Mouse (Mus musculus): ENCODE data around the gene Gtsf1. TPM values are rescaled to one million over a fixed set of nuclear protein-coding genes. Genes with fewer than 3 reads are reported as not detected.
"Not testable (repeated sequence)": the region's sequence is repeated elsewhere in the genome, so short reads cannot be mapped to it uniquely, and the experiment has no call there.

Gtsf1 gene
- polyA plus RNA-seq, 1 experiment from 2014 or later: not detected

- Histone ChIP-seq H3K9ac (replicated peaks) (no peak overlapping the region), H3K27ac (no peak overlapping the region), H3K4me2 (no peak overlapping the region), H3K9me3 (no peaks in the 10 kb centered on the region), H3K27me3 (no peaks in the 10 kb centered on the region), H3K4me1 (replicated peaks) (peaks cover 7% of the 10 kb centered on the region; the same call in 1 of the 2 replicates), H3K4me3 (replicated peaks) (no peak overlapping the region), H3K36me3 (no peaks in the 10 kb centered on the region)
- no peak for ATAC-seq (ENCODE audit: insufficient number of reproducible peaks, insufficient read depth, low FRiP score, low TSS enrichment, low read depth)
- WGBS: 40% methylated on average over 2 of the region's 2 CpGs
Observed at GRCm38 (mm10) chr15:103427017-103427416, 3.3 kb downstream of the Gtsf1 start.

GRCm38 (mm10) chr15:103405586-103405985 is 24.7 kb downstream of the Gtsf1 start:
- ATAC-seq (ENCODE audit: insufficient number of reproducible peaks, insufficient read depth, low FRiP score, low TSS enrichment, low read depth): not testable (repeated sequence)

DNA sequence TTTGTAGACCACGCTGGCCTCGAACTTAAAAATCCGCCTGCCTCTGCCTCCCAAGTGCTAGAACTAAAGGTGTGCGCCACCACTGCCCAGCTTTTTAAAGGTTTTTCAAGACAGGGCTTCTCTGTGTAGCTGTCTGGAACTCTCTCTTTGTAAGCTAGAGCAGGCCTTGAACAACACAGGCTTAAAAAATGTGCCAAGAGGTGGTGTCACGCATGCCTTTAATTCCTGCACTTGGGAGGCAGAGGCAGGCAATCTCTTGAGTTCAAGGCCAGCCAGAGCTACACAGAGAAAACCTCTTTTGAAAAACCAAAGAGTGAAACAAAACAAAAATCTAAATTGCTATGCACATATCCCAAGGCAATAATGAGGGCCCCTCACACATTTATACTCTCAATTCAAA is 28.9 kb downstream of the Gtsf1 start:
- no peak overlapping the region for H3K4me2 ChIP-seq
- no peaks in the 10 kb centered on the region for H3K36me3 ChIP-seq
- no peak for ATAC-seq (ENCODE audit: insufficient number of reproducible peaks, insufficient read depth, low FRiP score, low TSS enrichment, low read depth)
- no peak overlapping the region for H3K27ac ChIP-seq
- H3K9me3 ChIP-seq: no peaks in the 10 kb centered on the region
- no peaks in the 10 kb centered on the region for H3K4me1 ChIP-seq (replicated peaks)
- no peaks in the 10 kb centered on the region for H3K27me3 ChIP-seq
- no peak overlapping the region for H3K4me3 ChIP-seq (replicated peaks)
- H3K9ac ChIP-seq (replicated peaks): no peak overlapping the region
- 91% methylated on average over 5 of the region's 5 CpGs for WGBS

More at GRCm38 (mm10) chr15:103405586-103405985, 24.7 kb downstream of the Gtsf1 start:
- 96% methylated on average over 3 of the region's 3 CpGs for WGBS
- not testable (repeated sequence) for H3K27ac ChIP-seq; H3K4me1 ChIP-seq (replicated peaks); H3K9me3 ChIP-seq; H3K36me3 ChIP-seq; H3K27me3 ChIP-seq; H3K9ac ChIP-seq (replicated peaks); H3K4me2 ChIP-seq; H3K4me3 ChIP-seq (replicated peaks)

GRCm38 (mm10) chr15:103393577-103393976 is 36.7 kb downstream of the Gtsf1 start:
- Histone ChIP-seq H3K27ac (no peak overlapping the region), H3K36me3 (no peaks in the 10 kb centered on the region), H3K9ac (replicated peaks) (no peak overlapping the region), H3K4me2 (no peak overlapping the region), H3K4me3 (replicated peaks) (no peak overlapping the region), H3K4me1 (replicated peaks) (no peaks in the 10 kb centered on the region), H3K9me3 (no peaks in the 10 kb centered on the region), H3K27me3 (no peaks in the 10 kb centered on the region)
- ATAC-seq (ENCODE audit: insufficient number of reproducible peaks, insufficient read depth, low FRiP score, low TSS enrichment, low read depth): no peak

DNA sequence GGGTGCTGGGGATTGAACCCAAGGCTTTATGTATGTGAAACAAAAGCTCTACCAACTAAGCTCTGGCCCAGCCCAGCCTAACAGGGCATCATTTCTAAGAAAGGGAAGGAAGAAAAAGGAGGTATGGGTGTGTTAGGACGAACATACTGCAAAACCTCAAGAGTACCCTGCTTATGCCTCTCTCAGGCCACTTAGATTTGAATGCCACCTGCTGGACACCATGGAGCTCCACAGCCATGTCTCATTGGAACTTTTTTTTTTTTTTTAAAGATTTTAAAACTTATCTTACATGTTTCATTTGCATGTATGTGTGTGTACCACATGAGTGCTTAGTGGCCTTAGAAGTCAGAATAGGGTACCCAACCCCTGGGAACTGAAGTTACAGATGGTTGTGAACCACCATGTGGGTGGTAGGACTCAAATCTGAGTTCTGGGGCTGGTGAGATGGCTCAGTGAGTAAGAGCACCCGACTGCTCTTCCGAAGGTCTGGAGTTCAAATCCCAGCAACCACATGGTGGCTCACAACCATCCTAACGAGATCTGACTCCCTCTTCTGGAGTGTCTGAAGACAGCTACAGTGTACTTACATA is 41.6 kb downstream of the Gtsf1 start:
- H3K27ac ChIP-seq: no peak overlapping the region
- no peaks in the 10 kb centered on the region for H3K9me3 ChIP-seq
- no peak overlapping the region for H3K4me2 ChIP-seq
- H3K27me3 ChIP-seq: no peaks in the 10 kb centered on the region
- H3K4me1 ChIP-seq (replicated peaks): peaks cover 2% of the 10 kb centered on the region; the same call in 1 of the 2 replicates
- ATAC-seq (ENCODE audit: insufficient number of reproducible peaks, insufficient read depth, low FRiP score, low TSS enrichment, low read depth): no peak
- H3K9ac ChIP-seq (replicated peaks): no peak overlapping the region
- H3K4me3 ChIP-seq (replicated peaks): no peak overlapping the region
- 53% methylated on average over 4 of the region's 4 CpGs for WGBS
- H3K36me3 ChIP-seq: no peaks in the 10 kb centered on the region

GRCm38 (mm10) chr15:103383771-103384488 is 46.3 kb downstream of the Gtsf1 start:
- Histone ChIP-seq H3K4me3 (replicated peaks) (no peak overlapping the region), H3K27ac (no peak overlapping the region), H3K9ac (replicated peaks) (no peak overlapping the region), H3K9me3 (no peaks in the 10 kb centered on the region), H3K4me1 (replicated peaks) (peaks cover 15% of the 10 kb centered on the region), H3K27me3 (no peaks in the 10 kb centered on the region), H3K4me2 (no peak overlapping the region), H3K36me3 (no peaks in the 10 kb centered on the region)
- ATAC-seq (ENCODE audit: insufficient number of reproducible peaks, insufficient read depth, low FRiP score, low TSS enrichment, low read depth): no peak
- WGBS: 70% methylated on average over 7 of the region's 7 CpGs

- H3K36me3 ChIP-seq: no peaks in the 10 kb centered on the region
- no peaks in the 10 kb centered on the region for H3K9me3 ChIP-seq
- no peak overlapping the region for H3K4me2 ChIP-seq
- no peak overlapping the region for H3K4me3 ChIP-seq (replicated peaks)
- H3K9ac ChIP-seq (replicated peaks): no peak overlapping the region
- H3K27ac ChIP-seq: no peak overlapping the region
- WGBS: 25% methylated on average over 5 of the region's 5 CpGs
- no peaks in the 10 kb centered on the region for H3K27me3 ChIP-seq
- peaks cover 25% of the 10 kb centered on the region for H3K4me1 ChIP-seq (replicated peaks)
- ATAC-seq (ENCODE audit: insufficient number of reproducible peaks, insufficient read depth, low FRiP score, low TSS enrichment, low read depth): no peak
Observed at GRCm38 (mm10) chr15:103382795-103383406, 47.4 kb downstream of the Gtsf1 start.

- 91% methylated on average over 2 of the region's 2 CpGs for WGBS
- no peaks in the 10 kb centered on the region for H3K9me3 ChIP-seq
- H3K4me1 ChIP-seq (replicated peaks): peaks cover 34% of the 10 kb centered on the region
- ATAC-seq (ENCODE audit: insufficient number of reproducible peaks, insufficient read depth, low FRiP score, low TSS enrichment, low read depth): no peak
- H3K27me3 ChIP-seq: no peaks in the 10 kb centered on the region
- H3K36me3 ChIP-seq: no peaks in the 10 kb centered on the region
- no peak overlapping the region for H3K4me3 ChIP-seq (replicated peaks)
- no peak overlapping the region for H3K27ac ChIP-seq
- H3K9ac ChIP-seq (replicated peaks): no peak overlapping the region
- no peak overlapping the region for H3K4me2 ChIP-seq
Observed at GRCm38 (mm10) chr15:103382075-103382474, 48.2 kb downstream of the Gtsf1 start.

DNA sequence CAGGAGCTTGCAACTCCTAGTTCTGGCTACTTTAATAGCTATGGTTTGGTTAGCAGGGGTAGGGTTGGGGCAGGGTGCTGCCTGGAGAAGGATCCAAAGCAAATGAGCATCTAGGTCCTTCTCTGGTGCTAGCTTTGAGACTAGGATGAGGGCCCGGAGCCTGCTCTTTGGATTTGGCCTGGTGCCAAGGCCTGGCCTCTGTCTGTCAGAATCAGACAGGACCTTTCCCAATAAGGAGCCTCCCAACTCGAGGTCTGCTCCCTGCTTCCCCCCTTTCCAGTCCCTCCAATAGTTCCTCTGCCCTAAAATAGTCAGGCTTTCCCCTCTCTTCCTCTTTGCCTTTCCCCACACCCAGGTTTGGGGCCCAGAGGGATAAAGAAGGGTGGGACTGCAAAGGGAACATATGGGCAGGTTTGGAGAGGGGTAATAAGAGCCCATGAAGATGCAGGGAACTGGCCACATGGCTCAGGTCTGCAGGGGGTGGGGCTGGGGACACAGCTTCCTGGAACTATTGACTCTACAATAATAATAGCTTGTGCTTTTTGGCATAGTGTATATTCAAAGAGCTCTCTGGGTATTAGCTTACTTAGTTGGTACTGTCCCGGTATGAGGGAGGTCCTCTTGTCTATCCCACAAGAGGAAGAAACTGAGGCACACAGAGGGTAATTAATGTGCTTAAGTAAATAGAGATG is 51.5 kb downstream of the Gtsf1 start:
- Histone ChIP-seq H3K27ac (peak overlapping the region; percentile 37; the same call in 1 of the 2 replicates), H3K4me3 (replicated peaks) (no peak overlapping the region), H3K27me3 (no peaks in the 10 kb centered on the region), H3K9ac (replicated peaks) (no peak overlapping the region), H3K4me2 (no peak overlapping the region), H3K36me3 (no peaks in the 10 kb centered on the region), H3K9me3 (no peaks in the 10 kb centered on the region), H3K4me1 (replicated peaks) (peaks cover 40% of the 10 kb centered on the region)
- ATAC-seq (ENCODE audit: insufficient number of reproducible peaks, insufficient read depth, low FRiP score, low TSS enrichment, low read depth): peak; percentile 40; the same call in 1 of the 2 replicates
- WGBS: 57% methylated on average over 3 of the region's 3 CpGs

- Histone ChIP-seq H3K4me3 (replicated peaks) (no peak overlapping the region), H3K36me3 (no peaks in the 10 kb centered on the region), H3K9me3 (no peaks in the 10 kb centered on the region), H3K4me2 (no peak overlapping the region), H3K27me3 (no peaks in the 10 kb centered on the region), H3K27ac (peak overlapping the region; percentile 67; the same call in 1 of the 2 replicates), H3K9ac (replicated peaks) (no peak overlapping the region), H3K4me1 (replicated peaks) (peaks cover 32% of the 10 kb centered on the region)
- 69% methylated on average over 3 of the region's 3 CpGs for WGBS
- ATAC-seq (ENCODE audit: insufficient number of reproducible peaks, insufficient read depth, low FRiP score, low TSS enrichment, low read depth): peak; percentile 39; the same call in 1 of the 2 replicates
Observed at GRCm38 (mm10) chr15:103377752-103378664, 52.3 kb downstream of the Gtsf1 start.
